Mouse (Mus musculus) intestine, embryonic 14.5 days (tissue): Measurements from ENCODE around the gene Erv3. TPM values are rescaled to one million over a fixed set of nuclear protein-coding genes. Genes with fewer than 3 reads are reported as not detected.

Experiments used
- ATAC-seq: fragments of 200-750 bp; cut with Nextera tagmentation; replicated peaks from 2 replicates; pipeline ENCODE4 v1.8.0; 2017; ENCODE audit warnings: low read depth, moderate number of reproducible peaks, moderate TSS enrichment, moderate library complexity; ENCODE audit not compliant: low FRiP score, low TSS enrichment
- DNase-seq: peaks from one replicate; pipeline ENCODE4 v3.0.0-alpha.2; 2018; ENCODE audit warnings: low spot score
- H3K27ac ChIP-seq: fragments of 300-500 bp; sonication (generic); 2 replicates; pipeline ENCODE4 v1.5.1; 2014; ENCODE audit warnings: low read depth, mild to moderate bottlenecking, control low read depth
- H3K27me3 ChIP-seq: fragments of 300-500 bp; sonication (generic); replicated peaks from 2 replicates; pipeline ENCODE4 v1.6.1; 2014; ENCODE audit warnings: low read length, control low read depth; ENCODE audit not compliant: control insufficient read depth, insufficient read depth
- H3K36me3 ChIP-seq: fragments of 300-500 bp; sonication (generic); 2 replicates; pipeline ENCODE4 v1.6.1; 2014; ENCODE audit warnings: low read length, control low read depth; ENCODE audit not compliant: control insufficient read depth, insufficient read depth
- H3K4me1 ChIP-seq: fragments of 300-500 bp; sonication (generic); replicated peaks from 2 replicates; pipeline ENCODE4 v1.6.1; 2014; ENCODE audit warnings: low read length, control low read depth, mixed read lengths; ENCODE audit not compliant: control insufficient read depth, insufficient read depth
- H3K4me2 ChIP-seq: fragments of 300-500 bp; sonication (generic); 2 replicates; pipeline ENCODE4 v1.6.1; 2014; ENCODE audit warnings: low read length
- H3K4me3 ChIP-seq: fragments of 300-500 bp; sonication (generic); 2 replicates; pipeline ENCODE4 v1.5.1; 2014; ENCODE audit warnings: low read depth, low read length, control low read depth, mixed read lengths
- H3K9ac ChIP-seq: fragments of 300-500 bp; sonication (generic); 2 replicates; pipeline ENCODE4 v1.6.1; 2014; ENCODE audit warnings: mild to moderate bottlenecking, low read length
- H3K9me3 ChIP-seq: fragments of 300-500 bp; sonication (generic); 2 replicates; pipeline ENCODE4 v1.6.1; 2016; ENCODE audit warnings: low read length, control low read depth; ENCODE audit not compliant: control insufficient read depth
- WGBS: fragments of 180-500 bp; shearing (Covaris S2); extraction: QIAGEN DNeasy Blood & Tissue Kit; methylation state at CpG from one replicate; pipeline ENCODE4 v1.1.7; 2014; 5-methylcytosine and 5-hydroxymethylcytosine counted together
- polyA plus RNA-seq: library from polyadenylated mRNA; unstranded; fragments of >200 nt; fragmentation: Nextera tagmentation; extraction: Ambion mirVana; gene quantifications from 2 replicates; pipeline ENCODE4 v1.2.1, GENCODE M21; 2014

Gene Erv3
- polyA plus RNA-seq, 1 experiment from 2014 or later = not detected

GRCm38 (mm10) chr2:131811607-131812006, 47.9 kb downstream of the Erv3 start:
- Histone ChIP-seq H3K4me1 (no peaks in the 10 kb centered on the region; the same call in 1 of the 2 replicates), H3K36me3 (no peaks in the 10 kb centered on the region), H3K9ac (no peak overlapping the region), H3K4me2 (no peak overlapping the region), H3K9me3 (no peaks in the 10 kb centered on the region), H3K27me3 (no peaks in the 10 kb centered on the region), H3K27ac (no peak overlapping the region), H3K4me3 (no peak overlapping the region)
- DNase-seq = no peak
- no peak for ATAC-seq
- WGBS = 68% methylated on average over 2 of the region's 2 CpGs

GRCm38 (mm10) chr2:131808856-131809255, 50.7 kb downstream of the Erv3 start:
- no peak overlapping the region for H3K9ac ChIP-seq
- no peak overlapping the region for H3K4me2 ChIP-seq
- H3K4me1 ChIP-seq = no peaks in the 10 kb centered on the region; the same call in 1 of the 2 replicates
- WGBS = 50% methylated on average over 7 of the region's 7 CpGs
- DNase-seq (no peak), ATAC-seq (no peak)
- H3K27ac ChIP-seq = no peak overlapping the region
- no peaks in the 10 kb centered on the region for H3K36me3 ChIP-seq
- no peak overlapping the region for H3K4me3 ChIP-seq
- no peaks in the 10 kb centered on the region for H3K27me3 ChIP-seq
- no peaks in the 10 kb centered on the region for H3K9me3 ChIP-seq

GRCm38 (mm10) chr2:131807660-131808059, 51.9 kb downstream of the Erv3 start:
- Histone ChIP-seq H3K27ac (no peak overlapping the region), H3K4me1 (no peaks in the 10 kb centered on the region; the same call in 1 of the 2 replicates), H3K4me2 (no peak overlapping the region), H3K36me3 (no peaks in the 10 kb centered on the region), H3K27me3 (no peaks in the 10 kb centered on the region), H3K4me3 (no peak overlapping the region), H3K9me3 (no peaks in the 10 kb centered on the region), H3K9ac (no peak overlapping the region)
- no peak; the same call in 1 of the 2 replicates for ATAC-seq
- DNase-seq = no peak
- 68% methylated on average over 11 of the region's 11 CpGs for WGBS

- H3K9ac ChIP-seq = no peak overlapping the region
- ATAC-seq (no peak), DNase-seq (no peak)
- H3K36me3 ChIP-seq = no peaks in the 10 kb centered on the region
- H3K27me3 ChIP-seq = no peaks in the 10 kb centered on the region
- no peak overlapping the region for H3K4me2 ChIP-seq
- WGBS = 46% methylated on average over 7 of the region's 7 CpGs
- H3K4me1 ChIP-seq = no peaks in the 10 kb centered on the region; the same call in 1 of the 2 replicates
- H3K4me3 ChIP-seq = no peak overlapping the region
- no peaks in the 10 kb centered on the region for H3K9me3 ChIP-seq
- no peak overlapping the region for H3K27ac ChIP-seq
Observed at GRCm38 (mm10) chr2:131806863-131807262, 52.7 kb downstream of the Erv3 start.

GRCm38 (mm10) chr2:131805306-131805705, 54.2 kb downstream of the Erv3 start:
- Histone ChIP-seq H3K4me3 (no peak overlapping the region), H3K9ac (no peak overlapping the region), H3K36me3 (no peaks in the 10 kb centered on the region), H3K4me2 (no peak overlapping the region), H3K27me3 (no peaks in the 10 kb centered on the region), H3K9me3 (no peaks in the 10 kb centered on the region), H3K27ac (no peak overlapping the region), H3K4me1 (no peaks in the 10 kb centered on the region; the same call in 1 of the 2 replicates)
- no peak for DNase-seq
- WGBS = 77% methylated on average over 1 of the region's 1 CpGs
- ATAC-seq = no peak

- Histone ChIP-seq H3K4me1 (no peaks in the 10 kb centered on the region; the same call in 1 of the 2 replicates), H3K4me3 (no peak overlapping the region), H3K36me3 (no peaks in the 10 kb centered on the region), H3K4me2 (no peak overlapping the region), H3K9me3 (no peaks in the 10 kb centered on the region), H3K9ac (no peak overlapping the region), H3K27me3 (no peaks in the 10 kb centered on the region), H3K27ac (no peak overlapping the region)
- ATAC-seq = no peak
- WGBS = 78% methylated on average over 3 of the region's 3 CpGs
- no peak for DNase-seq
Observed at GRCm38 (mm10) chr2:131803801-131804200, 55.7 kb downstream of the Erv3 start.

Other genes with a start within 250 kb of the Erv3 start
- 41.3 and 43.0 TPM in 2 replicates for gene Prnp, start 50.2 kb upstream of the Erv3 start, polyA plus RNA-seq
- gene Prn, start 50.2 kb upstream of the Erv3 start, polyA plus RNA-seq = not detected in 2 replicates
- gene Prnd, start 91.1 kb upstream of the Erv3 start, polyA plus RNA-seq = 43.0 and 47.8 TPM in 2 replicates
- gene Rassf2, start 170.5 kb upstream of the Erv3 start, polyA plus RNA-seq = 12.0 and 12.6 TPM in 2 replicates